Comparison of ENCODE assay signal across 7 mouse cellular contexts in genomic region chr2:37516030-37516710, GRCm38 (mm10). TPM values are rescaled to one million over a fixed set of nuclear protein-coding genes. Genes with fewer than 3 reads are reported as not detected.
DNase-seq lines count a peak whose midpoint lies in the region; ATAC-seq and TF ChIP-seq lines count a peak whose summit lies in the region.

TSS of gene Gpr21 (plus strand) at chr2:37516332.

- peak within 1 kb of the TSS; percentile 7; the same call in 1 of the 2 replicates for H3K4me2 ChIP-seq in limb, embryonic 11.5 days (ENCODE audit: low read depth, severe bottlenecking)

- no peak for TF ChIP-seq POLR2A in lung, adult 2 months (IDR thresholded peaks at IDR 0.05; ENCODE audit: borderline replicate concordance, extremely low read depth, low read depth, low read length)
- no peak for TF ChIP-seq POLR2A in olfactory bulb, adult 2 months (IDR thresholded peaks at IDR 0.05; ENCODE audit: insufficient read depth, low read depth, low read length)

- peak within 1 kb of the TSS; percentile 60; the same call in 1 of the 2 replicates for H3K27ac ChIP-seq in forebrain, embryonic 10.5 days
- no peak within 1 kb of the TSS for H3K27ac ChIP-seq in limb, embryonic 11.5 days (replicated peaks; ENCODE audit: low read depth, low read length)
- peak within 1 kb of the TSS; percentile 71 for H3K27ac ChIP-seq in olfactory bulb, adult 2 months (ENCODE audit: insufficient read depth, low read depth, low read length)

- 0 out of 2 replicates have a peak, but pooled peaks have one; percentile 70 for ATAC-seq in limb, embryonic 11.5 days (ENCODE audit: insufficient number of reproducible peaks, low FRiP score, low TSS enrichment, low read depth)
- no peak for ATAC-seq in monocyte, adult 5-6 weeks (replicated peaks; ENCODE audit: insufficient number of reproducible peaks, low FRiP score, low TSS enrichment, poor library complexity, severe bottlenecking)
- no peak for ATAC-seq in CD4-positive, CD25-positive, alpha-beta regulatory T cell, adult 4 months

- H3K9me3 ChIP-seq in forebrain, embryonic 10.5 days: no peaks in the 10 kb centered on the region
- no peaks in the 10 kb centered on the region for H3K9me3 ChIP-seq in limb, embryonic 11.5 days (ENCODE audit: control insufficient read depth, low read length)

- H3K4me1 ChIP-seq in lung, adult 2 months (ENCODE audit: control insufficient read depth, insufficient read depth, low read length): peaks cover 3% of the 10 kb centered on the region; the same call in 1 of the 2 replicates
- H3K4me1 ChIP-seq in forebrain, embryonic 10.5 days: peaks cover 16% of the 10 kb centered on the region
- H3K4me1 ChIP-seq in limb, embryonic 11.5 days (ENCODE audit: control insufficient read depth, insufficient read depth, low read length): 0 out of 2 replicates have a peak, but pooled peaks cover 4% of the 10 kb centered on the region
- peaks cover 8% of the 10 kb centered on the region for H3K4me1 ChIP-seq in olfactory bulb, adult 2 months (ENCODE audit: control insufficient read depth, insufficient read depth, low read length)

- H3K4me3 ChIP-seq in lung, adult 2 months (replicated peaks; ENCODE audit: extremely low read depth, low read depth, low read length): peak within 1 kb of the TSS; percentile 32
- peak within 1 kb of the TSS; percentile 28; the same call in 1 of the 2 replicates for H3K4me3 ChIP-seq in forebrain, embryonic 10.5 days
- no peak within 1 kb of the TSS for H3K4me3 ChIP-seq in limb, embryonic 11.5 days (ENCODE audit: low read depth, low read length)
- H3K4me3 ChIP-seq in olfactory bulb, adult 2 months (ENCODE audit: insufficient read depth, low read depth, low read length): peak within 1 kb of the TSS; percentile 40

- WGBS in lung, adult 2 months: 31% methylated on average over 11 of the region's 11 CpGs
- 33% methylated on average over 11 of the region's 11 CpGs for WGBS in forebrain, embryonic 10.5 days
- WGBS in limb, embryonic 11.5 days: 34% methylated on average over 11 of the region's 11 CpGs
- WGBS in olfactory bulb, adult 2 months: 17% methylated on average over 11 of the region's 11 CpGs

- peaks cover 40% of the 10 kb centered on the region for H3K36me3 ChIP-seq in forebrain, embryonic 10.5 days (replicated peaks)
- peaks cover 6% of the 10 kb centered on the region for H3K36me3 ChIP-seq in limb, embryonic 11.5 days (ENCODE audit: control insufficient read depth, insufficient read depth, low read length)

- DNase-seq in lung, adult 2 months: no peak
- no peak for DNase-seq in lung, postnatal 36 days
- DNase-seq in forebrain, embryonic 10.5 days (ENCODE audit: extremely low spot score, low spot score): peak; percentile 17
- DNase-seq in limb, embryonic 11.5 days (ENCODE audit: low spot score): no peak

- no peak for TF ChIP-seq CTCF in lung, adult 2 months (IDR thresholded peaks at IDR 0.05; ENCODE audit: insufficient read depth, low read length)
- no peak for TF ChIP-seq CTCF in olfactory bulb, adult 2 months (IDR thresholded peaks at IDR 0.05; ENCODE audit: insufficient read depth, low read depth, low read length)

- H3K27me3 ChIP-seq in forebrain, embryonic 10.5 days (ENCODE audit: poor library complexity, severe bottlenecking): no peaks in the 10 kb centered on the region
- no peaks in the 10 kb centered on the region for H3K27me3 ChIP-seq in limb, embryonic 11.5 days (ENCODE audit: control insufficient read depth, insufficient read depth, low read length)

- H3K9ac ChIP-seq in limb, embryonic 11.5 days (ENCODE audit: low read length): no peak within 1 kb of the TSS

RNA-seq across cellular contexts. Expression of gene Gpr21, which starts in this region (rescaled TPM):
- 0.33 and 0.73 TPM in 2 replicates for polyA plus RNA-seq in lung, adult 2 months (2012; rRNA removed)
- 1.3 and 1.5 TPM in 2 replicates for polyA plus RNA-seq in forebrain, embryonic 10.5 days (2016; fragmentation: Nextera tagmentation; extraction: Ambion mirVana)
- polyA plus RNA-seq in limb, embryonic 11.5 days (2014; fragmentation: Nextera tagmentation; extraction: Ambion mirVana): 1.3 and 1.5 TPM in 2 replicates
- polyA plus RNA-seq in olfactory bulb, adult 2 months (2012; ENCODE audit: insufficient read depth, insufficient read length, low replicate concordance, missing spikeins): not detected in 2 replicates
- total RNA-seq in monocyte, adult 5-6 weeks (2017): 0.67 to 3.7 TPM (median 1.1 TPM) in 3 replicates
- polyA plus RNA-seq in CD4-positive, CD25-positive, alpha-beta regulatory T cell, adult 4 months (2017; shearing (Covaris generic)): 1 to 10 TPM in 1 of 2 experiments, under 1 TPM in 1; 0.90 to 1.1 TPM
